Mouse (Mus musculus) G1E (cell line): ENCODE results near the gene Rsl1.

Experiments used
- CTCF ChIP-seq: IDR thresholded peaks from 2 replicates; pipeline ENCODE4 v1.5.1; 2012; ENCODE audit warnings: low read depth, low read length, inconsistent platforms, mixed read lengths
- GATA1 ChIP-seq: IDR thresholded peaks from 2 replicates; pipeline ENCODE4 v1.6.1; 2012; ENCODE audit warnings: borderline replicate concordance, low read length, inconsistent platforms, mixed read lengths
- GATA2 ChIP-seq: IDR thresholded peaks from 2 replicates; pipeline ENCODE4 v1.6.1; 2012; ENCODE audit warnings: low read depth, low read length, inconsistent platforms, borderline replicate concordance
- TAL1 ChIP-seq: conservative IDR thresholded peaks from 2 replicates; pipeline ENCODE4 v1.6.1; 2012; ENCODE audit warnings: low read depth, low read length, inconsistent platforms, mixed read lengths

DNA sequence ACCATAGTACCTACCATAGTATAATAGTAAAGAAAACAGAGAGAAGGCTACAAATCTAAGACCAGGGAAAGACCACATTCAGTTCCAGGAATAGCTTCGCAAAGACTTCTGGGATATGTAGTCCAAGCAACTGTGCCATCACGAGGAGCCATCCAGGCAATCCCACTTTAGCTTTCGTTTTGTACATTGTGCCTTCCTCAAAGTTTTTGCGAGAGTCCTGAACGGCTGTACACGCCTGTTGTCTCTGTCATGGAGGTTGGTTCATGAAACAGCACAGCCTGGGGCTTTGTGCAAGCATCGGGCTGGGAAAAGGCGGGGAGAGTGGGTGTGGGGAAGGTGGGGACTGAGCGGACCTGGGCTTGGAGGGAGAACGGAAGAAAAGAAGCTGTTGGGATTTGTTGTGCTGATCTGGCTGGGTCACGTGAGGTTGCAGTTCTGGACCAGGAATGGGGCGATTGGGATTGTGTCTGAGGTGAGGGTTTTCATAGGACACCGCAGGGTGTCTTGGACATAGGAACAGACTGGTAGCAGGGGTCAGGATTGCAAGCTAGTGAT is 21.4 kb downstream of the Rsl1 start, which contains the start of gene Zfp455:
- TF ChIP-seq GATA1 (no peak), CTCF (no peak), TAL1 (no peak), GATA2 (no peak)
